Mouse (Mus musculus) E14TG2a.4 (cell line): ENCODE results near the gene Tmem179b.

Experiments
- H3K27me3 ChIP-seq: 2 replicates; pipeline ENCODE4 v1.6.1; 2014; ENCODE audit warnings: low read length, control low read depth; ENCODE audit not compliant: insufficient read depth
- H3K36me3 ChIP-seq: 2 replicates; pipeline ENCODE4 v1.6.1; 2014; ENCODE audit warnings: low read length, control low read depth; ENCODE audit not compliant: insufficient read depth
- H3K4me1 ChIP-seq: replicated peaks from 2 replicates; pipeline ENCODE4 v1.6.1; 2014; ENCODE audit warnings: low read depth, low read length, control low read depth
- H3K4me3 ChIP-seq: replicated peaks from 2 replicates; pipeline ENCODE4 v1.5.1; 2014; ENCODE audit warnings: mild to moderate bottlenecking, low read length
- H3K9me3 ChIP-seq: 2 replicates; pipeline ENCODE4 v1.6.1; 2014; ENCODE audit warnings: low read length, control low read depth
- CTCF ChIP-seq: conservative IDR thresholded peaks from 2 replicates; pipeline ENCODE4 v1.5.1; 2014; ENCODE audit warnings: low read length
- NANOG ChIP-seq: IDR thresholded peaks from 2 replicates; pipeline ENCODE4 v1.6.1; 2014; ENCODE audit warnings: borderline replicate concordance, low read length, mixed read lengths
- POU5F1 ChIP-seq: IDR thresholded peaks from 2 replicates; pipeline ENCODE4 v1.6.1; 2014; ENCODE audit warnings: low read length, borderline replicate concordance

Tmem179b gene

GRCm38 (mm10) chr19:8817001-8817400 is 42.7 kb upstream of the Tmem179b start:
- Histone ChIP-seq H3K4me3 (no peak overlapping the region), H3K9me3 (no peaks in the 10 kb centered on the region), H3K4me1 (peaks cover 48% of the 10 kb centered on the region), H3K36me3 (peaks cover 76% of the 10 kb centered on the region), H3K27me3 (no peaks in the 10 kb centered on the region)
- TF ChIP-seq POU5F1 (no peak), NANOG (no peak), CTCF (no peak)

DNA sequence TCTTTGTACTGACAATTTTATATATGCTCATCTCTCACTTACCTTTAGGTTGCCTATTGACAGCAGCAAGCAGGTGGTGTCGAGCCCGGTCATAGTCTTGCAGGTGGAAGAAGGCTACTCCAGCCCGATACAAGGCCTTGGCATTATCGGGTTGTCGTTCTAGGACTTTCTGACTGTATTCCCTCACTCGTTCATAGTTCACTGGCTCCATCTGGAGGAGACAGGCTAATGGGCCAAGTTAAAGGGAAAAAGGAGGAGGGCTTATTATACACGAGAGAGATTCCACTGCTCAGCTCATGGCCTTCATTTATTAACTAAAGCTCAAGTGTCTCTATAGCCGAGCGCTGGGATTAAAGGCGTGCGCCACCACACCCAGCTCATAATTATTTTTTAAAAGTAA is 41.5 kb upstream of the Tmem179b start:
- Histone ChIP-seq H3K4me1 (peaks cover 36% of the 10 kb centered on the region), H3K4me3 (no peak overlapping the region), H3K36me3 (peaks cover 75% of the 10 kb centered on the region), H3K9me3 (no peaks in the 10 kb centered on the region), H3K27me3 (no peaks in the 10 kb centered on the region)
- TF ChIP-seq NANOG (no peak), POU5F1 (no peak), CTCF (no peak)

GRCm38 (mm10) chr19:8806810-8807209 is 32.5 kb upstream of the Tmem179b start:
- 0 out of 2 replicates have a peak overlapping the region, but pooled peaks have one; percentile 17 for H3K4me3 ChIP-seq
- H3K9me3 ChIP-seq, result no peaks in the 10 kb centered on the region
- H3K36me3 ChIP-seq, result peaks cover 86% of the 10 kb centered on the region
- H3K4me1 ChIP-seq, result peaks cover 54% of the 10 kb centered on the region
- TF ChIP-seq NANOG (no peak), CTCF (no peak), POU5F1 (no peak)
- H3K27me3 ChIP-seq, result no peaks in the 10 kb centered on the region

DNA sequence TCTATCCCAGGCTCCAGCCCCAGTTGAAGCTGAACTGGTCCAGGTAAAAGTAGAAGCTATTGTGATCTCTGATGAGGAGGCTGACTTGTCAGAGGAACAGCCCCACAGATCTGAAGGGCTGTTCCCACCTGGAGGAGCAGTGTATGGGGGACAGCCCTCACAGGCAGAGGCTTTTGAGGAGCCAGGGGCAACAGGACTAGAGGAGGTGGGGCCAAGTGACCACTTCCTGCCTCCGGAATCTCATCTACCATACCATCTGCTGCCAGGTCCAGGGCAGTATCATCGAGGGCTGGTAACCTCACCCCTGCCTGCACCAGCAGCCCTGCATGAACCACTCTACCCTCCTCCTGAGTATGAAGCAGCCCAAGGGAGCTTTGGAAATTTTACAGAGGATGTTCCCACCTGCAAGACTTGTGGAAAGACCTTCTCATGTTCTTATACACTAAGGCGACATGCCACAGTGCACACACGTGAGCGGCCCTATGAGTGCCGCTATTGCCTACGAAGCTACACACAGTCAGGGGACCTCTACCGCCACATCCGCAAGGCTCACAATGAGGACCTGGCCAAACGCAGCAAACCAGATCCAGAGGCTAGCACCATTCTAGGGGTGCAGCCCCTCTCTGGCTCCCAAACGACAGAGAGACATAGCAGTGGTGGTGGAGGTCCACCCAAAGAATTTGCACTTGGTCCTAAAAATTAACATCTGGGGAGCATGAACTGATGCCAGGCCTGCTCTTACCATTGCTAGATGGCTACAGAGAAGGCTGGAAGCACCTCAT is 29.8 kb upstream of the Tmem179b start:
- no peaks in the 10 kb centered on the region for H3K27me3 ChIP-seq
- H3K36me3 ChIP-seq, result peaks cover 59% of the 10 kb centered on the region
- no peak for TF ChIP-seq POU5F1
- no peak for TF ChIP-seq CTCF
- TF ChIP-seq NANOG, result no peak
- peaks cover 61% of the 10 kb centered on the region for H3K4me1 ChIP-seq
- peak overlapping the region; percentile 92; the same call in 1 of the 2 replicates for H3K4me3 ChIP-seq
- no peaks in the 10 kb centered on the region for H3K9me3 ChIP-seq

GRCm38 (mm10) chr19:8803204-8803780 is 29.0 kb upstream of the Tmem179b start:
- Histone ChIP-seq H3K9me3 (no peaks in the 10 kb centered on the region), H3K4me1 (peaks cover 62% of the 10 kb centered on the region), H3K36me3 (peaks cover 51% of the 10 kb centered on the region), H3K27me3 (no peaks in the 10 kb centered on the region), H3K4me3 (peak overlapping the region; percentile 92)
- TF ChIP-seq CTCF, result no peak

DNA sequence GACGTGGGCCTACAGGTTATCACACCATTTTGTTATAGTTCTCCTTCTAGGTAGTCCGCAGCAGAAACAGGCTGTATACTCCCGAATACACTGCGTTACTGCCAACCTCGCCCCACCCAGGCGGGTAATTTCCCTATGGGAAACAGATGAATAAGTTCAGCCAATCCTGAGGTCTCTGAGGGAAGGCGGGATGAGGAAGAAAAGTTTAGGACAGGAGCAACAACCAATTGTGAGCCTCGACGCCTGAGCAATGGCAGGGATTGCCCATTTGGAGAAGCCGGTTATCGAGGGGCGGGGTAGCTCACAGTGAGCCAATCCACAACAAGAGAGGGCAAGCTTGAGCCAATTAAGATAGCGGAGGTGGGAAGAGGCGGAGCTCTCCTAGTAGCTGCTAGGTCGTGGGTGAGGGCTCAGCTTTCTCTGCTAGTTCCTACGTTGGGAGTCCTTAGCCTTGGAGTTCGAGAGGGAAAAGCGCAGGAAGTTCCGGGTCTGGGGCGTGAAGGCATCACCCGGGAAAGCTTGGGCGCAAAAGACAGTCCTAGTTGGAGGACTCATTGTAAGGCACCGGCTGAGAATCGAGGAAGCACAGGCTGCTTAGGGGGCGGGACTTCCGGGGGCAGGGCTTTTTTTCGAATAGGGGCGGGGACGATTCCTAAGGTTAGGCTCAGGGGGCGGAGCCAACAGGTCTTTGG is 28.0 kb upstream of the Tmem179b start, which contains the start of gene Zbtb3:
Zbtb3 (plus strand) TSS at position 426 of the 692 bp plus-strand sequence.
- peaks cover 57% of the 10 kb centered on the region for H3K4me1 ChIP-seq
- TF ChIP-seq POU5F1, result no peak
- no peak for TF ChIP-seq NANOG
- no peak for TF ChIP-seq CTCF
- H3K27me3 ChIP-seq, result no peaks in the 10 kb centered on the region
- H3K9me3 ChIP-seq, result no peaks in the 10 kb centered on the region
- peaks cover 41% of the 10 kb centered on the region for H3K36me3 ChIP-seq
- peak within 1 kb of the TSS; percentile 92 for H3K4me3 ChIP-seq

- Histone ChIP-seq H3K4me3 (peak overlapping the region; percentile 88), H3K36me3 (peaks cover 40% of the 10 kb centered on the region), H3K9me3 (no peaks in the 10 kb centered on the region), H3K4me1 (peaks cover 44% of the 10 kb centered on the region), H3K27me3 (no peaks in the 10 kb centered on the region)
- TF ChIP-seq CTCF (no peak), NANOG (no peak), POU5F1 (no peak)
Measured at GRCm38 (mm10) chr19:8798947-8799315, 24.7 kb upstream of the Tmem179b start.

- TF ChIP-seq NANOG, result no peak
- TF ChIP-seq POU5F1, result no peak
- TF ChIP-seq CTCF, result no peak
- Histone ChIP-seq H3K4me3 (peak within 1 kb of the TSS; percentile 88), H3K36me3 (peaks cover 40% of the 10 kb centered on the region), H3K9me3 (no peaks in the 10 kb centered on the region), H3K4me1 (peaks cover 42% of the 10 kb centered on the region), H3K27me3 (no peaks in the 10 kb centered on the region)
Measured at GRCm38 (mm10) chr19:8798264-8798946, 24.1 kb upstream of the Tmem179b start, which contains the start of gene Polr2g. Gene Polr2g (minus strand): TSS chr19:8798577.
